Mouse (Mus musculus) left cerebral cortex, adult 8-10 months (tissue): ENCODE results near the gene Gm36210. TPM values are rescaled to one million over a fixed set of nuclear protein-coding genes. Genes with fewer than 3 reads are reported as not detected.

Experiments
- DNase-seq, 2 experiments: peaks; one replicate each; pipeline ENCODE4 v3.0.0; 2022; ENCODE audit warnings: low spot score in 2 of 2
- total RNA-seq, 4 experiments: library from RNA; stranded (reverse); gene quantifications; 2 replicates each; pipeline ENCODE4 v1.2.4; 2022

The Gm36210 gene
- under 1 TPM in 3 of 4 experiments, not detected in 1; 0.48 to 0.65 (median 0.51) TPM for total RNA-seq

DNA sequence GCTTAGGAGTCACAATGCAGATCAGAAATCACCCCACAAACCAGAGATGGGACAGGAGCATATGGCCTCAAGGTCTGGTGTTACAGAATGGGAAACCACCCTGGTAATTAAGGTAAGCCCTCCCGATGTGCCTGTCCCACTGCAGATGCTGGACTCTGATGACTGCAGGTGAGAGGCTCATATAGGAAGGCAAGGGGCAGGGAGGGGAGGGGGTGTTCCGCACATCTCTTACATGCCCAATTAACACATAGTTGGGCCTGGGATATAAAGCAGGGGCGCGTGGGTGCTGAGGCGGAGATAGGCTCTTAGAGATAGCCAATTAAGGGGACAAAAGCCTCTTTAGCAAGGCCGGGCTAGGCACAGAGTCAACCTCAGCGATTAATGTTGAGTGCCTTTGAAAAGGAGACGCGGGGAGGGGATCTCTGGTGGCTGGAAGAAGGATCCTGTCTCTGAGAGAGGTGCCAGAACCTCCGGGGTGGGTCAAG, at the start of gene Gm36210:
Gene Gm36210, minus strand, starts transcription at position 51 of the 485 bp plus-strand sequence.
- DNase-seq, result no peak

DNA sequence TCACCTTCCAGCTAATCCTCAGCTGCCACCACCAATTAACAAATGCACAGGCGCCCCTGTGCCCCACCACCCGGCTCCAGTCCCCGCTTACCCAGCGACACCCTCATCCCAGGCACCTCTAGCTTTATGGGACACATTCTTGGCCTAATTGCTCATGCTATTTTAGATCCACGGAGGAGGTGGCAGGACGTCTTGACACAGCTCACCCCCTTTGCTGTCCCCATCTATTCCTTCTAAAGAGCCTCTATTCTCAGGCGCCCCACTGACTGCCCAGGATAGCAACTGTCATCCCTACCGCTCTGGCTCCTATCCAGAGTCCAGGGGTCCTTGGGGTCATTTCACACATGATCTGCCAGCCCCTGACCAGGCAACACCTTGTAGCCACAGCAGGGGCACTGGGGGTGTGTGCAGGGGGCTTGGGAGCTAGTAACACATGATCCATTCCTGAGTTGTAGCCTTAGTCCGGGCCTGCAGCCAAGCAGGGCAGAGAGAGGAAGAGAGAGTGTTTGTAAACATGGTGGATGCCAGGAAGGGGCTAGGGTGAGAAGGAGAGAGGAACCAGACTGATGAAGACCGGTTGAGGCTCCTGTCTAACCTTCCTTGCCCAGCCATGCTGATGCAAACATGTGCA, 47.6 kb upstream of the Gm36210 start:
- no peak for DNase-seq

DNA sequence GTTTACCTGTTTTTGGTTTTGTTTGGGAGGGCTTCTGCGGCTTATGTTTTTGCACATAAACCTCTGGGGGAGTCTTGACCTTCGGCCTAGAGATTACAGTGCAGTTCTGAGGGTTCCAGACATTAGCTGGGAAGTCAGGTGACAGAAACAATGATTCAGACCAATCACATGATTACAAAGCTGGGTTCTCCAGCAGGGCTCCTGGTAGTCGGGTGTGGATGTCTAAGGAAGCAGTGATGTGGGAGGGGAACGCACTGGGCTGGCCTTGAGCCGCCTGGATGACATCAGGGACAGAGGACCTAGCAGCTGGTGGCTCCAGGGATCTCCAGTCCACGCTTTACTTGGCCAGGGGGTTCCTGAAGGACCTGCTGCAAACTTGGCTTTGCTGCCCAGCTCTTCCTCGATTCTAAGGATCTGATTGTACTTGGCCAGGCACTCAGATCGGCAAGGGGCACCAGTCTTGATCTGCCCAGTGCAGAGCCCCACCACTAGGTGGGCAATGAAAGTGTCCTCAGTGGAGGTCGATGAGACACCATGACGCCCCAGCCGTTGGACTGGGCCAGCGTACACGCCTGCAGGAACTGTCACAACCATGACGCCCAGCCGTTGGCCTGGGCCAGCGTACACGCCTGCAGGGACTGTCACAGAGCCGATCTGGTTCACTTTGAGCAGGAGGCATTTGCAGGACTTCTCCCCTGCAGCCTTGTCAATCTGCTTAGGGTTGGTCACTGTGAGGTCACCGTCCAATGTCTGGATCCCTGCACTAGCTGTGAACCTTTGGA, 44.4 kb upstream of the Gm36210 start:
- no peak for DNase-seq

GRCm38 (mm10) chr7:4948386-4948785, 42.1 kb upstream of the Gm36210 start:
- no peak for DNase-seq

GRCm38 (mm10) chr7:4947855-4948254, 41.5 kb upstream of the Gm36210 start:
- no peak for DNase-seq

- peak; percentile 88 to 97 for DNase-seq
Measured at GRCm38 (mm10) chr7:4943223-4943815, 37.0 kb upstream of the Gm36210 start.

DNA sequence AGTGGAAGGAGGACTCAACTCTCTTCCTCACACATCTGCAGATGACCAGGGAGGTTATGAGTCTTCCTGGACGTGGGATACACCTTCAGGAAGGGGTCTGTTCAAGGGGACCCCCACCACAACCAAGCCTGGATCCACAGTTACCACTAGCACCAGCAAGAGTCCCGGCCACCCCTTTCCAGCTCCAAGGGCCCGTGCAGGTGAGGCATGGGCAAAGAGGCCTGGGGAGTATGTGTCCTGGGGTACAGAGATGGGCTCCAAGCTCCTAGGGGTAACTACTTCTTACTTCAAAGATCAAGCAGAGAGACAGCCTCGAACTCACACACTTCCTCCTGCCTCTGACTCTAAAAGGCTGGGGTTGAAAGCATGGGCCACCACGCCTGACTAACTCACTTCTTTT, 36.4 kb upstream of the Gm36210 start:
- DNase-seq, result no peak

DNA sequence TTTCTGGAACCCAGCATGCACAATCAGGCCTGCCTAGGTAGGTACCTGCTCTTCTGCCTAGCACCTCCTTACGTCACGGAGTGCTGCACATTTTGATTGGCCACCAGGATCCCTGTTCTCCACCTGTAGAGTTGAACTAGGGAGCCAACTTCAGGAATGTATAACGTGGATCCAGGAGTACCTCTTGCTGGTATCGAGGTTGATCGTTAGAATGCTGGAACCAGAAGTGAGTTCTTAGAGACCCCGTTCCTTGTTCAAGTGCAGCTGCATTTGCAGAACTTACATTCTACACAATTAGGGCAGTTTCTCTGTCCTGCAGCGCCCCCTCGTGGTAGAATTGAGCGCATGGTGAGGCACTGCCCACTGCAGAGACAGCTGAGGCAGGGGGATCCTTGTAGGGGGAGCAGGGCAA, 33.8 kb upstream of the Gm36210 start:
- DNase-seq, result peak in 1 of 2 experiments; percentile 73

DNA sequence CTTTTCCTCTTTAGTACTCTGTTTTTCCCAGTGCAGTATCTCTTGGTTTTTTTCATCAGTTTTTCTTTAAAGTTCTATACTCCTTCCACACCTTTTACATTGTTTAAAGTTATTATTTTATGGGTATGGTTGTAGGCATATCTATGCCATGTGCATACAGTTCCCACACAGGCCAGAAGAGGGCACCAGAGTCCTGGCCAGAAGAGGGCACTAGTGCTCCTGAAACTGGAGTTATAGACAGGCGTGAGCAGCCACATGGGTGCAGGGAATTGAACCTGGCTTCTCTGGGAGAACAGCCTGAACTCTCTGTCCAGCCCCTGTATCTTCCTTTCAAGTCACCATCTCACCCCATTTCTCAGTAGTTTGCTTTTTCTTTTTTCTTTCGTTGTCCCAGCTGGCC, 32.1 kb upstream of the Gm36210 start:
- DNase-seq, result no peak

- no peak for DNase-seq
Measured at GRCm38 (mm10) chr7:4937392-4937791, 31.1 kb upstream of the Gm36210 start.

- no peak for DNase-seq
Measured at GRCm38 (mm10) chr7:4936832-4937231, 30.5 kb upstream of the Gm36210 start.

GRCm38 (mm10) chr7:4934160-4934914, 28.0 kb upstream of the Gm36210 start:
- no peak for DNase-seq

- no peak for DNase-seq
Measured at GRCm38 (mm10) chr7:4933103-4933502, 26.8 kb upstream of the Gm36210 start.

- no peak for DNase-seq
Measured at GRCm38 (mm10) chr7:4928323-4928722, 22.0 kb upstream of the Gm36210 start.

DNA sequence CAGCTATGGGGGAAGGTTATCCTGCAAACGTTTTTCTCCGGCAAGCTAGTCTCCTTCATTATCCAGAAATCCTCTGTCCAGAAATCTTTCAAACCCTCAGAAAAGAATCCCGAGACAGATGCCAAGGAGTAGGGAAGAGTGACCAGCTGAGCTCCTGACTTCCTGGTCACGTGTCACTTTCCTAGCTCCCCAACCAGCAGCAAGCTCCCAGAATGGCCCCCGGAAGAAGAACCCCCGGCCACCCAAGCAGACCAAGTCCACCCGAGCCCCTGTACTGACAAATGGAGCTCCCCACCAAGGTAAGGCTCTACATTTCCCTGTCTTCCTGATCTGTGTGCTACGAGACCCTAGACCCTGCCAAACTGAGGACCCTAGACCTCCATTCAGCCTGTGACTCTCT, 21.4 kb upstream of the Gm36210 start:
- DNase-seq, result no peak

GRCm38 (mm10) chr7:4926849-4927248, 20.5 kb upstream of the Gm36210 start:
- DNase-seq, result no peak

GRCm38 (mm10) chr7:4925441-4926381, 19.4 kb upstream of the Gm36210 start, which contains the start of gene Ssc5d:
Gene Ssc5d, plus strand, starts transcription at chr7:4925785.
- no peak for DNase-seq

DNA sequence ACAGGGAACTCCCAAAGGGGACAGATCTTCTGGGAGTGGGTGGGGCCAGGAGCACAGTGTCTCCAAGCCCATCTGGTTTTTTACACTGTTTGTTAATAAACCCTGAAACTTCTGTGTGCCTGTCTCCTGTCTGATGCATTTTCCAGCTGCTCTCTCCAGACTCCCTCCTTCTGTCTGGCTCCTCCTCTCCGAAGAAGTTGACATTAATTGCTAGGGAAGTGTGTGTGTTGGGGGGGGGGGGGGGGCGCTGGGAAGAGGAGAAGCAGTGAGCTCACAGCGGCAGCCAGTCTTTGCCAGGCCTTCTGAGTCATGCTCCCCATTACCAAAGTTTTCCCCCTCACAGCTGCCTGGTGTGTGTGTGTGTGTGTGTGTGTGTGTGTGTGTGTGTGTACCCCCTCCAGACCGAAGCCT, 18.6 kb upstream of the Gm36210 start:
- no peak for DNase-seq

DNA sequence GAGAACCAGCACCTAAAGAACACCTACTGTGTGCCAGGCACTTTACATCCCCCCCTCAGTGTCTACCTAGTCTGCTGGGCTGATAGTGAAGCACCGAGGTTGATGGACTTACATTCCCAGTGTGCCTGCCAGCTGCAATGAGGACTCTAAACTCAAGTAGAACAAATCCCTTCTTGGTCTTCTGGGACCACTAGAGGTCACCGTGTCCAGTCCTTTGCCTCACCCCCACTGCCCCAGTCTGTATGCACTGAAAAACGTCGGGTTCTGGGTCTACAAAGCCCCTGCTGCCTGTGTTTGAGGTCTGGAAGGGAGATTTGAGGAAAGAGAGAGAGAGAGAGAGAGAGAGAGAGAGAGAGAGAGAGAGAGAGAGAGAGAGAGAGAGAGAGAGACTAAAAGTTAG, 18.2 kb upstream of the Gm36210 start:
- DNase-seq, result no peak

- peak in 1 of 2 experiments; percentile 54 for DNase-seq
Measured at GRCm38 (mm10) chr7:4923586-4924364, 17.5 kb upstream of the Gm36210 start.
